Mouse (Mus musculus) myocyte (in vitro differentiated cells): ENCODE measurements at regions not wholly inside any gene's neighbourhood (a gene's known extent, or its start where the extent isn't known, plus 50 kb on each side); places are given as distances from the start of the nearest gene placed in this dataset.

Experiments used
- H3K27me3 ChIP-seq: one replicate; pipeline ENCODE4 v1.6.1; 2011; ENCODE audit not compliant: control insufficient read depth, insufficient read depth, insufficient read length
- H3K36me3 ChIP-seq: one replicate; pipeline ENCODE4 v1.6.1; 2011; ENCODE audit not compliant: control insufficient read depth, insufficient read depth
- H3K4me2 ChIP-seq: one replicate; pipeline ENCODE4 v1.6.1; 2011; ENCODE audit warnings: low read depth, control low read depth
- H3K4me3 ChIP-seq: one replicate; pipeline ENCODE4 v1.5.1; 2011; ENCODE audit warnings: mild to moderate bottlenecking, control low read depth, moderate library complexity
- H3K79me2 ChIP-seq: one replicate; pipeline ENCODE4 v1.6.1; 2011; ENCODE audit not compliant: control insufficient read depth, insufficient read depth
- H3ac ChIP-seq: one replicate; pipeline ENCODE4 v1.6.1; 2011; ENCODE audit not compliant: control insufficient read depth, insufficient read length
- CEBPB ChIP-seq: IDR thresholded peaks from 2 replicates; pipeline ENCODE4 v1.6.1; 2011; ENCODE audit warnings: mild to moderate bottlenecking, moderate library complexity; ENCODE audit not compliant: poor library complexity, insufficient read depth, severe bottlenecking
- E2F4 ChIP-seq: IDR thresholded peaks from one replicate; pipeline ENCODE4 v1.6.1; 2011; ENCODE audit warnings: mild to moderate bottlenecking, control low read depth, moderate library complexity; ENCODE audit not compliant: insufficient read depth
- MAX ChIP-seq: IDR thresholded peaks from one replicate; pipeline ENCODE4 v1.6.1; 2011; ENCODE audit warnings: low read depth, mild to moderate bottlenecking, control low read depth
- MYOD1 ChIP-seq, 3 experiments: IDR thresholded peaks; one replicate each; pipeline ENCODE4 v1.6.1; 2011; ENCODE audit warnings: control low read depth in 2 of 3, low read depth in 2 of 3, mild to moderate bottlenecking in 2 of 3, moderate library complexity in 1 of 3; ENCODE audit not compliant: insufficient read length in 2 of 3, control insufficient read depth in 1 of 3
- MYOG ChIP-seq, 3 experiments: IDR thresholded peaks; one replicate each; pipeline ENCODE4 v1.6.1; 2011; ENCODE audit warnings: control low read depth in 2 of 3, low read depth in 2 of 3, mild to moderate bottlenecking in 2 of 3; ENCODE audit not compliant: insufficient read length in 2 of 3, control insufficient read depth in 1 of 3, insufficient read depth in 1 of 3
- POLR2A ChIP-seq: IDR thresholded peaks from one replicate; pipeline ENCODE4 v1.6.1; 2011; ENCODE audit warnings: low read depth, mild to moderate bottlenecking, control low read depth, moderate library complexity; ENCODE audit not compliant: insufficient read length
- POLR2AphosphoS2 ChIP-seq: IDR thresholded peaks from one replicate; pipeline ENCODE4 v1.6.1; 2011; ENCODE audit warnings: low read depth, control low read depth; ENCODE audit not compliant: insufficient read length
- REST ChIP-seq: IDR thresholded peaks from one replicate; pipeline ENCODE4 v1.6.1; 2011; ENCODE audit warnings: mild to moderate bottlenecking, control low read depth, moderate library complexity; ENCODE audit not compliant: insufficient read depth, insufficient read length
- SRF ChIP-seq: IDR thresholded peaks from one replicate; pipeline ENCODE4 v1.6.1; 2011; ENCODE audit warnings: low read depth; ENCODE audit not compliant: control insufficient read depth, insufficient read length
- TCF12 ChIP-seq: IDR thresholded peaks from one replicate; pipeline ENCODE4 v1.6.1; 2011; ENCODE audit warnings: mild to moderate bottlenecking, control low read depth; ENCODE audit not compliant: poor library complexity, insufficient read depth, severe bottlenecking
- TCF3 ChIP-seq: IDR thresholded peaks from one replicate; pipeline ENCODE4 v1.6.1; 2011; ENCODE audit warnings: low read depth, control low read depth; ENCODE audit not compliant: insufficient read length
- USF1 ChIP-seq: IDR thresholded peaks from one replicate; pipeline ENCODE4 v1.6.1; 2011; ENCODE audit warnings: low read depth, mild to moderate bottlenecking, control low read depth, moderate library complexity

DNA sequence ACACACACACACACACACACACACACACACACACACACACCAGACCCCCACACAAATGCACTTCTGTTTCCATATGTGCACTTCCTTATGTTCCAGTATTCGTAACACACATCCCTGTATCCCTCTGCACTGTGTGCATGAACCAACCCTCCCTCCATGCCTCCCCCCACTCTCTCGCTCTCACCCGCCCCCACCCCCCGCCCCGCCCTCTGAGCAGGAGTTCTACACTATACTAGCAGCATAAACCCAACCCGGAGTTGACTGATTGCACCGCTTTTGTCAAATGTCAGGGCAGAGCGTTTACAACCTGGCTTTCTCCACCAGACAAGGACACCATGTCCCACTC is 81.5 kb upstream of the Zmiz1 start:
- H3K4me3 ChIP-seq, result peak overlapping the region; percentile 34
- H3K79me2 ChIP-seq, result peaks cover 15% of the 10 kb centered on the region
- no peak overlapping the region for H3ac ChIP-seq
- H3K4me2 ChIP-seq, result peak overlapping the region; percentile 85
- no peaks in the 10 kb centered on the region for H3K36me3 ChIP-seq
- TF ChIP-seq REST (no peak), POLR2A (no peak), USF1 (no peak), E2F4 (no peak), SRF (no peak), MYOG (IDR thresholded peaks at IDR 0.05; ENCODE audit: control insufficient read depth in 1 of 3, insufficient read depth in 1 of 3, insufficient read length in 2 of 3, low read depth in 2 of 3) (no peak), CEBPB (no peak), POLR2AphosphoS2 (no peak), TCF3 (no peak), TCF12 (no peak), MYOD1 (IDR thresholded peaks at IDR 0.05; ENCODE audit: control insufficient read depth in 1 of 3, insufficient read length in 2 of 3, low read depth in 2 of 3) (no peak), MAX (no peak)
- no peaks in the 10 kb centered on the region for H3K27me3 ChIP-seq

GRCm38 (mm10) chr14:25377900-25378716 is 80.9 kb upstream of the Zmiz1 start:
- H3K36me3 ChIP-seq, result no peaks in the 10 kb centered on the region
- H3ac ChIP-seq, result peak overlapping the region; percentile 77
- TF ChIP-seq CEBPB, result no peak
- no peak for TF ChIP-seq USF1
- TF ChIP-seq MAX, result no peak
- TF ChIP-seq TCF3, result no peak
- peak in 1 of 3 experiments; percentile 3 for TF ChIP-seq MYOD1 (IDR thresholded peaks at IDR 0.05; ENCODE audit: control insufficient read depth in 1 of 3, insufficient read length in 2 of 3, low read depth in 2 of 3)
- peak; percentile 74 for TF ChIP-seq POLR2A
- peaks cover 15% of the 10 kb centered on the region for H3K79me2 ChIP-seq
- H3K27me3 ChIP-seq, result no peaks in the 10 kb centered on the region
- peak overlapping the region; percentile 34 for H3K4me3 ChIP-seq
- peak overlapping the region; percentile 85 for H3K4me2 ChIP-seq

- H3K27me3 ChIP-seq, result no peaks in the 10 kb centered on the region
- peak overlapping the region; percentile 34 for H3K4me3 ChIP-seq
- peak overlapping the region; percentile 77 for H3ac ChIP-seq
- H3K36me3 ChIP-seq, result no peaks in the 10 kb centered on the region
- TF ChIP-seq MAX (peak; percentile 45), TCF12 (no peak), CEBPB (no peak), REST (no peak), POLR2A (peak; percentile 67), MYOG (IDR thresholded peaks at IDR 0.05; ENCODE audit: control insufficient read depth in 1 of 3, insufficient read depth in 1 of 3, insufficient read length in 2 of 3, low read depth in 2 of 3) (no peak), SRF (no peak), MYOD1 (IDR thresholded peaks at IDR 0.05; ENCODE audit: control insufficient read depth in 1 of 3, insufficient read length in 2 of 3, low read depth in 2 of 3) (peak in 1 of 3 experiments; percentile 69), USF1 (peak; percentile 68), E2F4 (no peak), POLR2AphosphoS2 (peak; percentile 40), TCF3 (no peak)
- peaks cover 15% of the 10 kb centered on the region for H3K79me2 ChIP-seq
- peak overlapping the region; percentile 68 for H3K4me2 ChIP-seq
Observed at GRCm38 (mm10) chr14:25378717-25379224, 80.2 kb upstream of the Zmiz1 start.

- peaks cover 15% of the 10 kb centered on the region for H3K79me2 ChIP-seq
- no peak overlapping the region for H3K4me2 ChIP-seq
- H3K4me3 ChIP-seq, result no peak overlapping the region
- no peak for TF ChIP-seq REST
- no peak for TF ChIP-seq CEBPB
- TF ChIP-seq POLR2A, result no peak
- no peak for TF ChIP-seq TCF3
- no peak for TF ChIP-seq E2F4
- H3ac ChIP-seq, result no peak overlapping the region
- no peaks in the 10 kb centered on the region for H3K27me3 ChIP-seq
- no peaks in the 10 kb centered on the region for H3K36me3 ChIP-seq
Observed at GRCm38 (mm10) chr14:25383169-25383824, 75.7 kb upstream of the Zmiz1 start.

DNA sequence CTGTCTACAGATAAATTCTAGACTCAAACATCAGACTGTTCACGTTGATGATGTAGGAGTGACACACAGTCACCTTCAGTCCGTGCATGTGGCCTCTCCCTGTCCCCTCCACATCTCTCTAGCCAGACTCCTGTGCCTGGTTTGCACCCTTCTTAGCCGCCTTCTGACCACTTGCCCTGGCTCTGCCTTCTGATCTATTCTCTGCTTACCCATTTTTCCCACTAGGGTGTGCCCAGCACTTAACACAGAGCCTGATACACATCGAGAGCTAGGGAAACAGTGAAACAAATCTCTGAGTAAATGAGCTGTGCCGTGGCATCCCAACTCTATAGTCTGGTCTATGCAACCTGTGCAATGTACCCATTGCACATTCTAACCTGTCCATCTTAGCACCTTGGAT is 73.3 kb upstream of the Zmiz1 start:
- Histone ChIP-seq H3K36me3 (no peaks in the 10 kb centered on the region), H3K79me2 (peaks cover 3% of the 10 kb centered on the region), H3K27me3 (no peaks in the 10 kb centered on the region), H3K4me2 (no peak overlapping the region), H3ac (no peak overlapping the region), H3K4me3 (no peak overlapping the region)
- TF ChIP-seq MYOG (IDR thresholded peaks at IDR 0.05; ENCODE audit: control insufficient read depth in 1 of 3, insufficient read depth in 1 of 3, insufficient read length in 2 of 3, low read depth in 2 of 3) (no peak), TCF3 (no peak), TCF12 (no peak), MYOD1 (IDR thresholded peaks at IDR 0.05; ENCODE audit: control insufficient read depth in 1 of 3, insufficient read length in 2 of 3, low read depth in 2 of 3) (no peak), REST (no peak), SRF (no peak), CEBPB (no peak)
